Mouse (Mus musculus) liver, embryonic 11.5 days (tissue): ENCODE results near the gene Arhgef12. TPM values are rescaled to one million over a fixed set of nuclear protein-coding genes. Genes with fewer than 3 reads are reported as not detected.

Experiments
- ATAC-seq: fragments of 200-750 bp; cut with Nextera tagmentation; replicated peaks from 2 replicates; pipeline ENCODE4 v1.8.0; 2017; ENCODE audit warnings: moderate number of reproducible peaks, mild to moderate bottlenecking, moderate TSS enrichment, moderate library complexity; ENCODE audit not compliant: low FRiP score
- DNase-seq: peaks from one replicate; pipeline ENCODE4 v3.0.0-alpha.2; 2017; ENCODE audit warnings: low spot score
- H3K27ac ChIP-seq: fragments of 300-500 bp; sonication (generic); 2 replicates; pipeline ENCODE4 v1.5.1; 2014; ENCODE audit warnings: mild to moderate bottlenecking, low read depth, low read length, control low read depth
- H3K27me3 ChIP-seq: fragments of 300-500 bp; sonication (generic); replicated peaks from 2 replicates; pipeline ENCODE4 v1.6.1; 2014; ENCODE audit warnings: low read length, mixed read lengths; ENCODE audit not compliant: control insufficient read depth, insufficient read depth
- H3K36me3 ChIP-seq: fragments of 300-500 bp; sonication (generic); 2 replicates; pipeline ENCODE4 v1.6.1; 2014; ENCODE audit warnings: mild to moderate bottlenecking, low read length, moderate library complexity, mixed read lengths; ENCODE audit not compliant: control insufficient read depth, insufficient read depth
- H3K4me1 ChIP-seq: fragments of 300-500 bp; sonication (generic); replicated peaks from 2 replicates; pipeline ENCODE4 v1.6.1; 2014; ENCODE audit warnings: low read length, mixed read lengths; ENCODE audit not compliant: control insufficient read depth, insufficient read depth
- H3K4me2 ChIP-seq: fragments of 300-500 bp; sonication (generic); 2 replicates; pipeline ENCODE4 v1.6.1; 2014; ENCODE audit warnings: mild to moderate bottlenecking, control low read depth, moderate library complexity
- H3K4me3 ChIP-seq: fragments of 300-500 bp; sonication (generic); 2 replicates; pipeline ENCODE4 v1.5.1; 2014; ENCODE audit warnings: low read depth, low read length, control low read depth
- H3K9ac ChIP-seq: fragments of 300-500 bp; sonication (generic); 2 replicates; pipeline ENCODE4 v1.6.1; 2014; ENCODE audit warnings: low read depth, low read length, control low read depth
- H3K9me3 ChIP-seq: fragments of 300-500 bp; sonication (generic); 2 replicates; pipeline ENCODE4 v1.6.1; 2016; ENCODE audit warnings: low read length, inconsistent platforms, mixed read lengths; ENCODE audit not compliant: control insufficient read depth
- WGBS: fragments of 180-500 bp; shearing (Covaris S2); extraction: QIAGEN DNeasy Blood & Tissue Kit; methylation state at CpG from one replicate; pipeline ENCODE4 v1.1.7; 2014; 5-methylcytosine and 5-hydroxymethylcytosine counted together
- polyA plus RNA-seq: library from polyadenylated mRNA; unstranded; fragments of >200 nt; fragmentation: Nextera tagmentation; extraction: Ambion mirVana; gene quantifications from 2 replicates; pipeline ENCODE4 v1.2.1, GENCODE M21; 2014

Gene Arhgef12
- polyA plus RNA-seq, 1 experiment from 2014 or later, result 7.0 TPM

GRCm38 (mm10) chr9:43097801-43098557 lies 9.1 kb downstream of the Arhgef12 start:
- no peak for DNase-seq
- H3K4me2 ChIP-seq, result no peak overlapping the region
- no peak for ATAC-seq
- no peak overlapping the region for H3K9ac ChIP-seq
- no peak overlapping the region for H3K27ac ChIP-seq
- 82% methylated on average over 3 of the region's 3 CpGs for WGBS
- H3K4me1 ChIP-seq, result peaks cover 9% of the 10 kb centered on the region
- no peaks in the 10 kb centered on the region for H3K36me3 ChIP-seq
- H3K4me3 ChIP-seq, result no peak overlapping the region
- peaks cover 2% of the 10 kb centered on the region; the same call in 1 of the 2 replicates for H3K27me3 ChIP-seq
- no peaks in the 10 kb centered on the region for H3K9me3 ChIP-seq

GRCm38 (mm10) chr9:43096337-43096736 lies 10.7 kb downstream of the Arhgef12 start:
- H3K36me3 ChIP-seq, result no peaks in the 10 kb centered on the region
- no peak overlapping the region for H3K9ac ChIP-seq
- H3K9me3 ChIP-seq, result no peaks in the 10 kb centered on the region
- no peak overlapping the region for H3K27ac ChIP-seq
- peaks cover 10% of the 10 kb centered on the region for H3K27me3 ChIP-seq
- no peak overlapping the region for H3K4me2 ChIP-seq
- H3K4me3 ChIP-seq, result no peak overlapping the region
- peaks cover 3% of the 10 kb centered on the region; the same call in 1 of the 2 replicates for H3K4me1 ChIP-seq
- no peak for DNase-seq
- ATAC-seq, result no peak

GRCm38 (mm10) chr9:43094828-43095227 lies 12.2 kb downstream of the Arhgef12 start:
- Histone ChIP-seq H3K4me2 (no peak overlapping the region), H3K4me3 (no peak overlapping the region), H3K4me1 (peaks cover 3% of the 10 kb centered on the region; the same call in 1 of the 2 replicates), H3K27me3 (peaks cover 10% of the 10 kb centered on the region), H3K27ac (no peak overlapping the region), H3K9me3 (no peaks in the 10 kb centered on the region), H3K9ac (no peak overlapping the region), H3K36me3 (no peaks in the 10 kb centered on the region)
- ATAC-seq, result no peak
- DNase-seq, result no peak
- 79% methylated on average over 4 of the region's 4 CpGs for WGBS

- Histone ChIP-seq H3K27me3 (peaks cover 10% of the 10 kb centered on the region), H3K4me1 (peaks cover 3% of the 10 kb centered on the region; the same call in 1 of the 2 replicates), H3K4me3 (no peak overlapping the region), H3K9me3 (no peaks in the 10 kb centered on the region), H3K27ac (no peak overlapping the region), H3K36me3 (no peaks in the 10 kb centered on the region), H3K9ac (no peak overlapping the region), H3K4me2 (no peak overlapping the region)
- ATAC-seq (no peak), DNase-seq (no peak)
- WGBS, result 77% methylated on average over 3 of the region's 3 CpGs
Measured at GRCm38 (mm10) chr9:43093803-43094202, 13.2 kb downstream of the Arhgef12 start.

- ATAC-seq (no peak), DNase-seq (no peak)
- Histone ChIP-seq H3K36me3 (no peaks in the 10 kb centered on the region), H3K27me3 (peaks cover 10% of the 10 kb centered on the region), H3K4me2 (no peak overlapping the region), H3K4me3 (no peak overlapping the region), H3K9ac (no peak overlapping the region), H3K9me3 (no peaks in the 10 kb centered on the region), H3K27ac (no peak overlapping the region), H3K4me1 (no peaks in the 10 kb centered on the region; the same call in 1 of the 2 replicates)
- WGBS, result 84% methylated on average over 1 of the region's 1 CpGs
Measured at GRCm38 (mm10) chr9:43085686-43086285, 21.3 kb downstream of the Arhgef12 start.

- ATAC-seq, result no peak
- peaks cover 10% of the 10 kb centered on the region for H3K27me3 ChIP-seq
- WGBS, result 78% methylated on average over 7 of the region's 7 CpGs
- H3K27ac ChIP-seq, result no peak overlapping the region
- no peaks in the 10 kb centered on the region for H3K36me3 ChIP-seq
- no peak for DNase-seq
- no peak overlapping the region for H3K4me3 ChIP-seq
- no peak overlapping the region for H3K4me2 ChIP-seq
- H3K9ac ChIP-seq, result no peak overlapping the region
- no peaks in the 10 kb centered on the region for H3K9me3 ChIP-seq
- H3K4me1 ChIP-seq, result no peaks in the 10 kb centered on the region; the same call in 1 of the 2 replicates
Measured at GRCm38 (mm10) chr9:43084496-43085362, 22.3 kb downstream of the Arhgef12 start.

- 57% methylated on average over 7 of the region's 7 CpGs for WGBS
- Histone ChIP-seq H3K4me2 (no peak overlapping the region), H3K27ac (no peak overlapping the region), H3K4me3 (no peak overlapping the region), H3K9me3 (no peaks in the 10 kb centered on the region), H3K9ac (no peak overlapping the region), H3K36me3 (no peaks in the 10 kb centered on the region), H3K4me1 (no peaks in the 10 kb centered on the region; the same call in 1 of the 2 replicates), H3K27me3 (peaks cover 10% of the 10 kb centered on the region)
- ATAC-seq (no peak), DNase-seq (no peak)
Measured at GRCm38 (mm10) chr9:43083441-43084055, 23.5 kb downstream of the Arhgef12 start.

- H3K9ac ChIP-seq, result no peak overlapping the region
- H3K27me3 ChIP-seq, result no peaks in the 10 kb centered on the region
- H3K4me1 ChIP-seq, result no peaks in the 10 kb centered on the region; the same call in 1 of the 2 replicates
- H3K4me3 ChIP-seq, result no peak overlapping the region
- ATAC-seq, result no peak
- H3K9me3 ChIP-seq, result no peaks in the 10 kb centered on the region
- H3K4me2 ChIP-seq, result no peak overlapping the region
- H3K27ac ChIP-seq, result no peak overlapping the region
- WGBS, result 82% methylated on average over 3 of the region's 3 CpGs
- no peak for DNase-seq
- no peaks in the 10 kb centered on the region for H3K36me3 ChIP-seq
Measured at GRCm38 (mm10) chr9:43078711-43079110, 28.3 kb downstream of the Arhgef12 start.
